Mouse (Mus musculus) embryonic facial prominence, embryonic 11.5 days (tissue): ENCODE results near the gene Trak2. TPM values are rescaled to one million over a fixed set of nuclear protein-coding genes. Genes with fewer than 3 reads are reported as not detected.
"Not testable (repeated sequence)": the region's sequence is repeated elsewhere in the genome, so short reads cannot be mapped to it uniquely, and the experiment has no call there.

Source experiments
- ATAC-seq: fragments of 200-750 bp; cut with Nextera tagmentation; replicated peaks from 2 replicates; pipeline ENCODE4 v1.8.0; 2017; ENCODE audit warnings: low read depth; ENCODE audit not compliant: insufficient number of reproducible peaks, low FRiP score, low TSS enrichment
- DNase-seq: peaks from one replicate; pipeline ENCODE4 v3.0.0-alpha.2; 2015; ENCODE audit warnings: low spot score
- H3K27ac ChIP-seq: fragments of 300-500 bp; sonication (generic); replicated peaks from 2 replicates; pipeline ENCODE4 v1.5.1; 2014; ENCODE audit warnings: mild to moderate bottlenecking, low read depth, low read length, control low read depth
- H3K27me3 ChIP-seq: fragments of 300-500 bp; sonication (generic); 2 replicates; pipeline ENCODE4 v1.6.1; 2014; ENCODE audit warnings: mild to moderate bottlenecking, low read length, moderate library complexity, mixed read lengths; ENCODE audit not compliant: control insufficient read depth, insufficient read depth
- H3K36me3 ChIP-seq: fragments of 300-500 bp; sonication (generic); replicated peaks from 2 replicates; pipeline ENCODE4 v1.6.1; 2014; ENCODE audit warnings: low read depth, mild to moderate bottlenecking, low read length, moderate library complexity, mixed read lengths; ENCODE audit not compliant: control insufficient read depth, insufficient read depth
- H3K4me1 ChIP-seq: fragments of 300-500 bp; sonication (generic); 2 replicates; pipeline ENCODE4 v1.6.1; 2014; ENCODE audit warnings: low read length, mixed read lengths; ENCODE audit not compliant: control insufficient read depth, insufficient read depth
- H3K4me2 ChIP-seq: fragments of 300-500 bp; sonication (generic); 2 replicates; pipeline ENCODE4 v1.6.1; 2014; ENCODE audit warnings: low read depth, mild to moderate bottlenecking, control low read depth, low read length, moderate library complexity
- H3K4me3 ChIP-seq: fragments of 300-500 bp; sonication (generic); 2 replicates; pipeline ENCODE4 v1.5.1; 2014; ENCODE audit warnings: low read depth, low read length, control low read depth
- H3K9ac ChIP-seq: fragments of 300-500 bp; sonication (generic); replicated peaks from 2 replicates; pipeline ENCODE4 v1.6.1; 2014; ENCODE audit warnings: mild to moderate bottlenecking, control low read depth, low read length
- H3K9me3 ChIP-seq: fragments of 300-500 bp; sonication (generic); replicated peaks from 2 replicates; pipeline ENCODE4 v1.6.1; 2016; ENCODE audit warnings: mild to moderate bottlenecking, low read length, inconsistent platforms, mixed read lengths; ENCODE audit not compliant: control insufficient read depth
- WGBS: fragments of 180-500 bp; shearing (Covaris S2); extraction: QIAGEN DNeasy Blood & Tissue Kit; methylation state at CpG from one replicate; pipeline ENCODE4 v1.1.7; 2014; 5-methylcytosine and 5-hydroxymethylcytosine counted together
- polyA plus RNA-seq: library from polyadenylated mRNA; unstranded; fragments of >200 nt; fragmentation: Nextera tagmentation; extraction: Ambion mirVana; gene quantifications from 2 replicates; pipeline ENCODE4 v1.2.1, GENCODE M21; 2014

The Trak2 gene
- polyA plus RNA-seq, 1 experiment from 2014 or later, result 10.5 TPM

DNA sequence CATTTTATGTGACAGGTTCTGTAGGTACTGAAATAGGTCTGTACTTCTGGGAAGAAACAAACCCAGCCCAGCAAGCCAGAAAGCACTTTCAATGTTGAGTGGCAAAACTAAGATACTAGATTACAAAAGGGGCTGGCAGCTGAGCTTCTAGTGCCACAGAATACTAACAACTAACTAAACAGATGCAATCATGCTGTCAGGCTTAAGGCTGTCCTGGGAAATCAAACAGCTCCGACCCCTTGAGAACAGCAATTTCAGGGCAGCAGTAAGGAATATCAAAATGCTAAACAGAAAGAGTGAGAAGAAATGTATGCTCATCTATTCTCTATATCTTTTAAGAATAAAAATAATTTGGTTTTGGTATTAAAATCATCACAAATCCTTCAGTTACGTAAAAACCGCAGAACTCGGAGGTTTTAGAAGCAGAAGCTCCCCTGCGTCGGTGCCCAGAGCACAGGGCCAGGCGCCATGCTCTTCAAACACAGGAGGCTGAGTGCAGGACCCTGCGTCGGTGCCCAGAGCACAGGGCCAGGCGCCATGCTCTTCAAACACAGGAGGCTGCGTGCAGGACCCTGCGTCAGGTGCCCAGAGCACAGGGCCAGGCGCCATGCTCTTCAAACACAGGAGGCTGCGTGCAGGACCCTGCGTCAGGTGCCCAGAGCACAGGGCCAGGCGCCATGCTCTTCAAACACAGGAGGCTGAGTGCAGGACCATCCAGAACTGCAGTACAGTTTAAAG lies 14.3 kb downstream of the Trak2 start:
- not testable (repeated sequence) for H3K9me3 ChIP-seq, ATAC-seq, H3K9ac ChIP-seq, H3K27ac ChIP-seq, H3K36me3 ChIP-seq, H3K4me3 ChIP-seq, H3K27me3 ChIP-seq, H3K4me1 ChIP-seq, H3K4me2 ChIP-seq, DNase-seq
- WGBS, result 78% methylated on average over 16 of the region's 16 CpGs

DNA sequence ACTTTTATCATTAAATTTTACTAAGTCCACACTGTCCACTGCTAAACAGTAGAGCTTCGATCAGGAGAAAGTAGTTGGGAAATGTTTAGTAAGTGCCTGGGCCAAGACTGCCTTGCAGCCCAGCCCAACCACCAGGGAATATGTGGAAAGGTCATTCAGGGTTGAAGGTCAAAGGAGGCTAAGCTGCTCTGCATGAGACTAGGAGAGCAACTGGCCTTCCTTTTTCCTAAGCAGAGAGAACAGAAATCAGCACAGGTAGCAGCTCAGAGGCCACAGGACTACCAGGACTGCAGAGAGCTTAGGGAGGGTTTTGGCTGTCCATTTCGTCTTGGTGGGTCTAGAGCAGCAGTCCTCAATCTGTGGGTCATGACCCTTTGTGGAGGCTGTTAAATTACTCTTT lies 15.3 kb downstream of the Trak2 start:
- 14% methylated on average over 2 of the region's 2 CpGs for WGBS
- Histone ChIP-seq H3K9ac (no peak overlapping the region), H3K27me3 (no peaks in the 10 kb centered on the region), H3K4me2 (no peak overlapping the region), H3K4me1 (no peaks in the 10 kb centered on the region), H3K27ac (no peak overlapping the region), H3K36me3 (no peaks in the 10 kb centered on the region), H3K4me3 (no peak overlapping the region), H3K9me3 (no peaks in the 10 kb centered on the region)
- no peak for DNase-seq
- ATAC-seq, result no peak

- 76% methylated on average over 9 of the region's 9 CpGs for WGBS
- Histone ChIP-seq H3K4me3 (no peak overlapping the region), H3K27me3 (no peaks in the 10 kb centered on the region), H3K36me3 (no peaks in the 10 kb centered on the region), H3K9ac (no peak overlapping the region), H3K4me1 (0 out of 2 replicates have a peak, but pooled peaks cover 4% of the 10 kb centered on the region), H3K9me3 (no peaks in the 10 kb centered on the region), H3K4me2 (no peak overlapping the region), H3K27ac (no peak overlapping the region)
- ATAC-seq (no peak), DNase-seq (no peak)
Measured at GRCm38 (mm10) chr1:58956229-58956628, 17.0 kb downstream of the Trak2 start.

DNA sequence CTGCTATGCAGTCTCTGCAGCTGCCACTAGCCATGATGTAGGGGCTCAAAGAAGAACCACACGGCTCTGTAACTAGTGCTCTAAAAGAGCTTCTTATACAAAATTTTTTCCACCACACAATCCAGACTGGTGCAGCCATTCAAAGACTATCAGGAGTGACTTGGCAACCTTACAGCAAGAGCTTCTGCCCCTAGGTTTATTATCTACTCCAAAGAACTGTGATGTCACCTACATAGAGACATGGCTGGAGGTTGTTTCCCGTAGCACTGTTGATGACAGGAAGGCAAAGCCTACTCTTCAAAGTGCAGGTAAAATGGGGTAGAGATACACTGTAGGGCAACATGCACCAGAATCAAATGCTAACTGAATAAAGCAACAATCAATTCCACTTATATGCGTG lies 17.5 kb downstream of the Trak2 start:
- Histone ChIP-seq H3K27ac (no peak overlapping the region), H3K4me2 (no peak overlapping the region), H3K4me1 (0 out of 2 replicates have a peak, but pooled peaks cover 4% of the 10 kb centered on the region), H3K27me3 (no peaks in the 10 kb centered on the region), H3K36me3 (no peaks in the 10 kb centered on the region), H3K9me3 (no peaks in the 10 kb centered on the region), H3K9ac (no peak overlapping the region), H3K4me3 (no peak overlapping the region)
- ATAC-seq (no peak), DNase-seq (no peak)
- 82% methylated on average over 3 of the region's 3 CpGs for WGBS

GRCm38 (mm10) chr1:58954578-58955410 lies 18.4 kb downstream of the Trak2 start:
- Histone ChIP-seq H3K27ac (no peak overlapping the region), H3K9ac (no peak overlapping the region), H3K9me3 (no peaks in the 10 kb centered on the region), H3K27me3 (no peaks in the 10 kb centered on the region), H3K4me3 (no peak overlapping the region), H3K36me3 (no peaks in the 10 kb centered on the region), H3K4me2 (no peak overlapping the region), H3K4me1 (0 out of 2 replicates have a peak, but pooled peaks cover 4% of the 10 kb centered on the region)
- no peak for DNase-seq
- ATAC-seq, result no peak
- WGBS, result 79% methylated on average over 8 of the region's 8 CpGs

GRCm38 (mm10) chr1:58953686-58954434 lies 19.4 kb downstream of the Trak2 start:
- no peak for ATAC-seq
- WGBS, result 91% methylated on average over 9 of the region's 9 CpGs
- Histone ChIP-seq H3K4me2 (no peak overlapping the region), H3K27me3 (no peaks in the 10 kb centered on the region), H3K27ac (no peak overlapping the region), H3K4me3 (no peak overlapping the region), H3K9me3 (no peaks in the 10 kb centered on the region), H3K9ac (no peak overlapping the region), H3K4me1 (0 out of 2 replicates have a peak, but pooled peaks cover 4% of the 10 kb centered on the region), H3K36me3 (no peaks in the 10 kb centered on the region)
- no peak for DNase-seq

DNA sequence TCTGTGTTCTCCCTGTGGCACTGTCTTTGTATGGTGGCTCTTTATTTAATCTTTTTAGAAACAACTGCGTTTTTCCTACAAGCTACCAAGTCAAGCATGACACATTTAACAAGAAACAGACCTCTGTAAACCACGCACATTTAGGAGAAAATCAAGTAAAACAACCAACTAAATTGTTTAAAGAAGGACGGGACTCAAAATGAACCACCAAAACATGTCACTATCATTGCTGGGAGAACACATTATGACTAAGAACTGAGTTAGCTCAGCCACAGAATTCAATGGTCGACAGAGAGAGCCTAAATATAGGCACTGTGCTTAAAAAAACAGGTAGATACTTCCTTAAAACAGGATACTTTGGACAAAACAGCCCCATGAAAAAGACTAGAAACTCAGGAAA lies 20.2 kb downstream of the Trak2 start:
- WGBS, result 26% methylated on average over 4 of the region's 4 CpGs
- H3K9ac ChIP-seq, result no peak overlapping the region
- no peaks in the 10 kb centered on the region for H3K27me3 ChIP-seq
- no peaks in the 10 kb centered on the region for H3K9me3 ChIP-seq
- H3K4me2 ChIP-seq, result no peak overlapping the region
- H3K4me1 ChIP-seq, result 0 out of 2 replicates have a peak, but pooled peaks cover 4% of the 10 kb centered on the region
- no peaks in the 10 kb centered on the region for H3K36me3 ChIP-seq
- H3K27ac ChIP-seq, result no peak overlapping the region; the same call in 1 of the 2 replicates
- DNase-seq (peak; percentile 41), ATAC-seq (no peak)
- H3K4me3 ChIP-seq, result no peak overlapping the region
